Mouse (Mus musculus): Measurements from ENCODE around the gene Ttll1. TPM values are rescaled to one million over a fixed set of nuclear protein-coding genes. Genes with fewer than 3 reads are reported as not detected.
"Not testable (repeated sequence)": the region's sequence is repeated elsewhere in the genome, so short reads cannot be mapped to it uniquely, and the experiment has no call there.

The Ttll1 gene
- total and polyA plus RNA-seq, 2 experiments from 2014 or later, result 10.7 to 25.7 TPM

DNA sequence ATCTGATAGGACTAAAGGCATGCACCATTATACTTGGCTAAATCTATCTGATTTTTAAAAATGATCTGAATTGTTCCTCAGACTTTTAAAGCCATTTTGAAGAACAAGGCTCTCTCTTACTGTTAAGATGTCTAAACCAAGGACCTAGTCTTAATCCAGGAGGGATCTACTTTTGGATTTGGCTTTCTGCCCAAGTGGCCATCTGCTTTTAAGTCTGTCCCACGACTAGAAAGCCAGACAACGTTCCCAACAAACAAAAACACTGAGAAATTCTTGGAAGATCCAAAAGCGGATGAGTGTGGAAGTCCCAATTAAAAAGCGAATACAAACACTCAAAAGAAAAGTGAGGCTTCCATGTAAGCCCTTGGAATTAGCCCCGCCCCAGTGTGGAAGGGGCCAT lies 4.3 kb upstream of the Ttll1 start:
- DNase-seq (ENCODE audit: low spot score) (no peak), ATAC-seq (ENCODE audit: insufficient read depth, low read depth) (no peak)
- Histone ChIP-seq H3K27me3 (ENCODE audit: control insufficient read depth, insufficient read depth, low read length) (no peaks in the 10 kb centered on the region), H3K4me1 (ENCODE audit: control insufficient read depth, insufficient read depth) (no peaks in the 10 kb centered on the region), H3K4me3 (ENCODE audit: low read depth, low read length) (no peak overlapping the region), H3K9ac (replicated peaks; ENCODE audit: low read depth, low read length) (no peak overlapping the region), H3K9me3 (replicated peaks; ENCODE audit: control insufficient read depth, low read length) (no peaks in the 10 kb centered on the region), H3K27ac (ENCODE audit: low read depth) (no peak overlapping the region), H3K36me3 (replicated peaks; ENCODE audit: control insufficient read depth, insufficient read depth, low read length) (no peaks in the 10 kb centered on the region), H3K4me2 (ENCODE audit: low read depth, low read length) (no peak overlapping the region)
- no peak for TF ChIP-seq CTCF (IDR thresholded peaks at IDR 0.05; ENCODE audit: low read depth)
- no peak for TF ChIP-seq EP300 (IDR thresholded peaks at IDR 0.05; ENCODE audit: low read depth)
- WGBS, result 66% methylated on average over 5 of the region's 5 CpGs

DNA sequence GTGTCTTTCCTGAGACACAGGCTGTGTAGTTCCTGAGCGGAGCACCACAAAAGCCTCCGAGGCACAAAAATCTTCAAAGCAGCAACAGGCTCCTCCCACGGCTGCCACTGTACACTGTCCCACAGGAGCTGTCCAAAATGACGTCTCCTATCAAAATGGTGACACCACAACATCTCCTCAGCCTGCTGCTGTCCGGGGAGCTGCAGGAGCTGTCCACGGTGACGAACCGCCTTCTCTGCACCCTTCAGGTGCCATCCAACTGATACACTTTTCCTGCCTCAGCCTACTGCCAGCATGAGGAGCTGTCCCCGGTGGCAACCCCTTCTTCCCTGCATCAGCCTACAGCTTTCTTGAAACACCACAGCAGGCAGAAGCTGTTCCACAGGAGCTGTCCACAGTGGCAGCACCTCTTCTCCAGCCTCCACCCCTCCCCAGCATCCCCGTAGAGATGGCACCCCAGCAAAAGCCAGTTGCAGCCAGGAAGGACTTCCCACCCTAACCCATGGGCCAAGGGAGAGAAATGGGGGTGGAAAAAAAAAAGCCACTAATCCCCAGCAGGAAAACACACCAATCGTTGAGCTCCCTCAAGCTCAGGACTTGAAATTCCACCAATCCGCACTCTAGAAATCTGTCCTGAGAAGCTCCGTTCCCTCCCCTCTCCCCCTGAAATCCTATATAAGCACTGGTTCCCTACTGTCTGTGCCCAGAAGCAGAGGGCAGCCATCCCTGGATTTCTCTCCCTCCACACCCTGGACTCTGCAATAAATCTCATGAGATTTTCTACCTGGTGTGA lies 2.0 kb upstream of the Ttll1 start:
- Histone ChIP-seq H3K9ac (replicated peaks; ENCODE audit: low read depth, low read length) (no peak overlapping the region), H3K27me3 (ENCODE audit: control insufficient read depth, insufficient read depth, low read length) (no peaks in the 10 kb centered on the region), H3K9me3 (replicated peaks; ENCODE audit: control insufficient read depth, low read length) (no peaks in the 10 kb centered on the region), H3K4me2 (ENCODE audit: low read depth, low read length) (no peak overlapping the region), H3K4me1 (ENCODE audit: control insufficient read depth, insufficient read depth) (no peaks in the 10 kb centered on the region), H3K4me3 (ENCODE audit: low read depth, low read length) (no peak overlapping the region), H3K36me3 (replicated peaks; ENCODE audit: control insufficient read depth, insufficient read depth, low read length) (no peaks in the 10 kb centered on the region), H3K27ac (ENCODE audit: low read depth) (no peak overlapping the region)
- no peak for ATAC-seq (ENCODE audit: insufficient read depth, low read depth)
- no peak for TF ChIP-seq EP300 (IDR thresholded peaks at IDR 0.05; ENCODE audit: low read depth)
- 60% methylated on average over 13 of the region's 13 CpGs for WGBS
- no peak for DNase-seq (ENCODE audit: low spot score)

DNA sequence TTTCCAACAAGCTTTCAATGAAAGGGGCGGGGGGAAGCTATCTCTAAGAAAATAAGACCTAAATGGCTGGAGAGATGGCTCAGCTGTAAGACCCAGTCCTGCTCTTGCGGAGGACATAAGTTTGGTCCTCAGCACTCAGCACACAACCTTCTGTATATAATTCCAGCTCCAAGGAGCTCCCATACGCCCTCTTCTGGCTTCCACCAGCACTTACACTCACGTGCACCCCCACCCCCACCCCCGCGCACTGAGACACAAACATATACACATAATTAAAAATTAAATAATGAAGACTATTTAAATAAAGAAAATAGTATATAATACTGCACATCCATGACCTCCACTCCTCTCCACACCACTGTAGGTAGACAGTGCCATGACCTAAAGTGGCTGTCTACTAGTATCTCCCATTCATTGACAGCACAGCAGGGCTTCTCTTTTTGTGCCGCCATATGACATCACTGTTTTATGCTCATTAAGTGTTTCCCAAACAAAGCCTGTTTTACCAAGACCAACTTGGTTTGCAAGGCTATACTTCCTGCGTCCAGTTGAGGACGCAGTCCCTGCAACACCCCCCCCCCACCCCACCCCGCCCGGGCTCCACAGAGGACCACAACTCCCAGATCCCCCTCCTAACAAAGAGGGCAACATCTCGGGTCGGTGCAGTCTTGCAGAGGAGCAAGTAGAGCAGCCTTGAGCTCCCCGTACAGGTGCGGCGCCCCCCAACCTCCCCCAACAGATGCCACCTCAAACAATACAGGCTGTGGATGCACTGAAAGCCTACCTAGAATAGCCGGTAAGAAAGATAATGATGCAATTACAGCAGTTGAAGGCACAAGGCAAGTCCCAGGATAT lies 516 bp downstream of the Ttll1 start:
- Histone ChIP-seq H3K27me3 (ENCODE audit: control insufficient read depth, insufficient read depth, low read length) (no peaks in the 10 kb centered on the region), H3K36me3 (replicated peaks; ENCODE audit: control insufficient read depth, insufficient read depth, low read length) (peaks cover 2% of the 10 kb centered on the region; the same call in 1 of the 2 replicates), H3K9ac (replicated peaks; ENCODE audit: low read depth, low read length) (peak overlapping the region; percentile 54), H3K4me2 (ENCODE audit: low read depth, low read length) (peak overlapping the region; percentile 99), H3K9me3 (replicated peaks; ENCODE audit: control insufficient read depth, low read length) (no peaks in the 10 kb centered on the region), H3K27ac (ENCODE audit: low read depth) (no peak overlapping the region), H3K4me1 (ENCODE audit: control insufficient read depth, insufficient read depth) (no peaks in the 10 kb centered on the region), H3K4me3 (ENCODE audit: low read depth, low read length) (peak overlapping the region; percentile 59)
- TF ChIP-seq CTCF (IDR thresholded peaks at IDR 0.05; ENCODE audit: low read depth) (0 out of 2 replicates have a peak, but pooled peaks have one; percentile 13), EP300 (IDR thresholded peaks at IDR 0.05; ENCODE audit: low read depth) (no peak)
- no peak for DNase-seq (ENCODE audit: low spot score)
- WGBS, result 29% methylated on average over 17 of the region's 17 CpGs
- peak; percentile 28; the same call in 1 of the 2 replicates for ATAC-seq (ENCODE audit: insufficient read depth, low read depth)

DNA sequence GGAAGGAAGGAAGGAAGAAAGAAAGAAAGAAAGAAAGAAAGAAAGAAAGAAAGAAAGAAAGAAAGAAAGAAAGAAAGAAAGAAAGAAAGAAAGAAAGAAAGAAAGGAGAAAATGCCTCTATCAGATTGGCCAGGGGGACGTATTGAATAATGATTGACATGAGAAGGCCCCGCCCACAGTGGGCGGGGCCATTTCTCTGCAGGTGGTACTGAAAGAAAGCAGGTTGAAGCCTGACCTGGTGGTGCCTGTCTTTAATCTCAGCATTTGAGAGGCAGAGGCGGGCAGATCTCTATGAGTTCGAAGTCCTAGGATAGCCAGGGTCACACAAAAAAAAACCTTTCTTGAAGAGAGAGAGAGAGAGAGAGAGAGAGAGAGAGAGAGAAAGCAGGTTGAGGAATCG lies 9.2 kb downstream of the Ttll1 start:
- H3K4me3 ChIP-seq (ENCODE audit: low read depth, low read length); H3K9ac ChIP-seq (replicated peaks; ENCODE audit: low read depth, low read length); H3K27ac ChIP-seq (ENCODE audit: low read depth); H3K27me3 ChIP-seq (ENCODE audit: control insufficient read depth, insufficient read depth, low read length); H3K4me2 ChIP-seq (ENCODE audit: low read depth, low read length); ATAC-seq (ENCODE audit: insufficient read depth, low read depth); DNase-seq (ENCODE audit: low spot score); H3K9me3 ChIP-seq (replicated peaks; ENCODE audit: control insufficient read depth, low read length); H3K4me1 ChIP-seq (ENCODE audit: control insufficient read depth, insufficient read depth): not testable (repeated sequence)
- H3K36me3 ChIP-seq (replicated peaks; ENCODE audit: control insufficient read depth, insufficient read depth, low read length), result peaks cover 47% of the 10 kb centered on the region; the same call in 1 of the 2 replicates
- whole genome bisulfite sequencing, result 78% methylated on average over 6 of the region's 6 CpGs

DNA sequence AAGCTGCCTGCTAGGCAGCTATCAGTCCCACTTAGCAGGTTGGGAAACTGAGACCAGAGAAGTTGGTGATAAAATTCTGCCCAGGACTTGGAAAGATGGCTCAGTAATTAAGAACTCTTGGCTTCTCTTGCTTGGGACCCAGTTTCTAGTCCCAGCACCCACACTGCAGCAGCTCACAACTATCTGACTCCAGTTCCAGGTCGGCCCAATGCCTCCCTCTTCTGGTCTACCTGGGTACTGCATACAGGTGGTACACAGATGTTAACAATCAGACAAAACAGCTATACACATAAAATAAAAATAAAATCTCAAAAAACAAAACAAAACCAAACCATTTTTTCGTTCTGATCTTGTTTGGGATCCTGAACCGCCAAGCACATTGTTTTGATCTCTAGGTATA lies 10.3 kb downstream of the Ttll1 start:
- H3K4me2 ChIP-seq (ENCODE audit: low read depth, low read length), result no peak overlapping the region
- H3K9me3 ChIP-seq (replicated peaks; ENCODE audit: control insufficient read depth, low read length), result no peaks in the 10 kb centered on the region
- TF ChIP-seq CTCF (IDR thresholded peaks at IDR 0.05; ENCODE audit: low read depth) (peak; percentile 51), EP300 (IDR thresholded peaks at IDR 0.05; ENCODE audit: low read depth) (no peak)
- no peak overlapping the region for H3K27ac ChIP-seq (ENCODE audit: low read depth)
- 53% methylated on average over 3 of the region's 3 CpGs for WGBS
- no peak overlapping the region for H3K9ac ChIP-seq (replicated peaks; ENCODE audit: low read depth, low read length)
- no peak overlapping the region for H3K4me3 ChIP-seq (ENCODE audit: low read depth, low read length)
- H3K4me1 ChIP-seq (ENCODE audit: control insufficient read depth, insufficient read depth), result no peaks in the 10 kb centered on the region
- H3K36me3 ChIP-seq (replicated peaks; ENCODE audit: control insufficient read depth, insufficient read depth, low read length), result peaks cover 57% of the 10 kb centered on the region; the same call in 1 of the 2 replicates
- ATAC-seq (ENCODE audit: insufficient read depth, low read depth) (no peak), DNase-seq (ENCODE audit: low spot score) (no peak)
- H3K27me3 ChIP-seq (ENCODE audit: control insufficient read depth, insufficient read depth, low read length), result no peaks in the 10 kb centered on the region

Measured in heart, postnatal 0 days (tissue).